In the genomic region with DNA sequence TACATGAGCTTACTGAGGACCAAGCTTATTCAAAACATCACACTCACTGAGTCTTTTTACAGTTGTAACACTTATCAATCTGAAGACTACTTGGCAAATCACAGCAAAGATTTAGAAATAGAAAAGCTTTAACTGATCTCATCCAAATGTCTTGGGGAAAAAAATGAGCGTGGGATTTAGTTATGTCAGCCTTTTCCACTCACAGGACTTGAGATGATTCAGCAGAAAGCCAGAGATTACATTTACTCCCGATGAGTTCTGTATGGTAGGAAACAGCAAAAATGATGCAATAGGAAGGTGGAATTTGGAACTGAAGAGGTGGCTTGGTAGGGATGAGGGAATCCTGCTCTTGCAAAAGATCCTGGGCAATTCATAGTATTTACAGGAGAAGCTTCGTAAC, we compare ENCODE assay signal across 22 mouse cellular contexts.
"Had no signal": no experiment of that assay in that cellular context is flagged by ENCODE, and none has a peak within 500 bp of the region (broad histone marks: within the 10 kb centered on the region; RNA-seq: fewer than 3 reads in every experiment).

No protein-coding gene starts in this region.

- H3K27me3 ChIP-seq: heart, embryonic 12.5 days; hindbrain, embryonic 12.5 days; intestine, embryonic 15.5 days; limb, embryonic 13.5 days; limb, embryonic 15.5 days; liver, embryonic 12.5 days had no signal

- DNase-seq: gastrocnemius, adult 2 months; gastrocnemius, postnatal 10 days; gastrocnemius, postnatal 25 days; heart, adult 18-20 months; heart, postnatal 10 days; heart, postnatal 4 days; kidney, adult 18-20 months; kidney, adult 8-10 months; kidney, postnatal 10 days; kidney, postnatal 25 days; kidney, postnatal 4 days had no signal

- H3K36me3 ChIP-seq: heart, embryonic 10.5 days; heart, embryonic 12.5 days; hindbrain, embryonic 10.5 days; hindbrain, embryonic 12.5 days; intestine, embryonic 15.5 days; limb, embryonic 13.5 days; limb, embryonic 15.5 days; liver, embryonic 12.5 days had no signal

- H3K9me3 ChIP-seq: heart, embryonic 10.5 days; heart, embryonic 12.5 days; hindbrain, embryonic 10.5 days; hindbrain, embryonic 12.5 days; intestine, embryonic 15.5 days; limb, embryonic 13.5 days; limb, embryonic 15.5 days; liver, embryonic 12.5 days had no signal

- H3K4me3 ChIP-seq: gastrocnemius, adult 2 months; heart, embryonic 10.5 days; heart, embryonic 12.5 days; hindbrain, embryonic 10.5 days; hindbrain, embryonic 12.5 days; intestine, embryonic 15.5 days; layer of hippocampus, adult 2 months; limb, embryonic 13.5 days; limb, embryonic 15.5 days; liver, embryonic 12.5 days had no signal

- H3K4me1 ChIP-seq: heart, embryonic 10.5 days; heart, embryonic 12.5 days; hindbrain, embryonic 10.5 days; hindbrain, embryonic 12.5 days; intestine, embryonic 15.5 days; limb, embryonic 13.5 days; limb, embryonic 15.5 days; liver, embryonic 12.5 days had no signal

- H3K27ac ChIP-seq: gastrocnemius, adult 2 months; heart, embryonic 10.5 days; hindbrain, embryonic 10.5 days; hindbrain, embryonic 12.5 days; hindbrain, embryonic 14.5 days; intestine, embryonic 15.5 days; layer of hippocampus, adult 2 months; limb, embryonic 13.5 days; limb, embryonic 15.5 days; liver, embryonic 12.5 days; liver, embryonic 14.5 days had no signal
